Mouse (Mus musculus) stomach, embryonic 16.5 days (tissue): ENCODE measurements at regions not wholly inside any gene's neighbourhood (a gene's known extent, or its start where the extent isn't known, plus 50 kb on each side); places are given as distances from the start of the nearest gene placed in this dataset.
A peak's percentile ranks its signal among the peaks of the same experiment; 100 is the strongest.

Experiments used
- ATAC-seq: fragments of 200-750 bp; cut with Nextera tagmentation; 2 replicates; pipeline ENCODE4 v1.8.0; 2017; ENCODE audit warnings: moderate number of reproducible peaks, moderate TSS enrichment; ENCODE audit not compliant: insufficient read depth, low FRiP score
- H3K27ac ChIP-seq: fragments of 300-500 bp; sonication (generic); 2 replicates; pipeline ENCODE4 v1.5.1; 2014; ENCODE audit warnings: low read length
- H3K27me3 ChIP-seq: fragments of 300-500 bp; sonication (generic); 2 replicates; pipeline ENCODE4 v1.6.1; 2014; ENCODE audit warnings: low read length, control low read depth, mixed read lengths; ENCODE audit not compliant: control insufficient read depth, insufficient read depth
- H3K36me3 ChIP-seq: fragments of 300-500 bp; sonication (generic); 2 replicates; pipeline ENCODE4 v1.6.1; 2014; ENCODE audit warnings: low read length; ENCODE audit not compliant: control insufficient read depth, insufficient read depth
- H3K4me1 ChIP-seq: fragments of 300-500 bp; sonication (generic); 2 replicates; pipeline ENCODE4 v1.6.1; 2014; ENCODE audit warnings: low read length, control low read depth, mixed read lengths; ENCODE audit not compliant: control insufficient read depth, insufficient read depth
- H3K4me2 ChIP-seq: fragments of 300-500 bp; sonication (generic); 2 replicates; pipeline ENCODE4 v1.6.1; 2014; ENCODE audit warnings: low read depth, low read length, mixed read lengths
- H3K4me3 ChIP-seq: fragments of 300-500 bp; sonication (generic); replicated peaks from 2 replicates; pipeline ENCODE4 v1.5.1; 2014; ENCODE audit warnings: mild to moderate bottlenecking, low read length
- H3K9ac ChIP-seq: fragments of 300-500 bp; sonication (generic); 2 replicates; pipeline ENCODE4 v1.6.1; 2014; ENCODE audit warnings: low read length
- H3K9me3 ChIP-seq: fragments of 300-500 bp; sonication (generic); replicated peaks from 2 replicates; pipeline ENCODE4 v1.6.1; 2016; ENCODE audit warnings: low read length, control low read depth; ENCODE audit not compliant: control insufficient read depth
- WGBS: fragments of 180-500 bp; shearing (Covaris S2); extraction: QIAGEN DNeasy Blood & Tissue Kit; methylation state at CpG from one replicate; pipeline ENCODE4 v1.1.7; 2014; 5-methylcytosine and 5-hydroxymethylcytosine counted together

GRCm38 (mm10) chr15:59217481-59217880 is 328.4 kb downstream of the Gm49356 start:
- no peaks in the 10 kb centered on the region for H3K4me1 ChIP-seq
- WGBS: 84% methylated on average over 9 of the region's 9 CpGs

DNA sequence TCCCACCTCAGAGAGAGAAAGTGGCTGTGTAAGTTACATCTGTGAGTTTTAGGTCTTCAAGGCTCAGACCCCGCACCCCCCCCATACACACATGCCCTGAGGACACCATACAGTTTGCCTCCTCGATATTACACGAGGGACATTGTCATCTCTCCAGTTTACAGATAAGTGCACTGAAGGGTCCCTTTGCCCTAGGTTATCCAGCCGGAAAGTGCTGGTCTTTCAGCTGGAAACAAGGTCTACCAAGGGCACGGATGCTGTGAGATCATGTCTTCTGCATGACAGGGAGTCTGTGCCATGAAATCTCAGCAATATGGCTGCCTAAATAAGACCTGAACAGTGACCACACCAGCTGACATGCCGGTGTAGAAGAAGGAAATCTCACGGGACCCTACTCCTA is 329.8 kb downstream of the Gm49356 start:
- no peak overlapping the region for H3K4me2 ChIP-seq
- 86% methylated on average over 7 of the region's 7 CpGs for WGBS
- no peak for ATAC-seq

More at GRCm38 (mm10) chr15:59217481-59217880, 328.4 kb downstream of the Gm49356 start:
- H3K36me3 ChIP-seq: no peaks in the 10 kb centered on the region
- no peaks in the 10 kb centered on the region for H3K9me3 ChIP-seq
- H3K27me3 ChIP-seq: no peaks in the 10 kb centered on the region
- no peak overlapping the region for H3K27ac ChIP-seq
- ATAC-seq: no peak
- H3K9ac ChIP-seq: no peak overlapping the region
- H3K4me2 ChIP-seq: no peak overlapping the region
- H3K4me3 ChIP-seq: no peak overlapping the region

GRCm38 (mm10) chr15:59225637-59226036 is 336.5 kb downstream of the Gm49356 start:
- no peak overlapping the region for H3K4me3 ChIP-seq
- no peak overlapping the region for H3K4me2 ChIP-seq
- H3K36me3 ChIP-seq: no peaks in the 10 kb centered on the region
- no peak overlapping the region for H3K27ac ChIP-seq
- no peak for ATAC-seq
- H3K4me1 ChIP-seq: no peaks in the 10 kb centered on the region
- 82% methylated on average over 6 of the region's 6 CpGs for WGBS
- no peak overlapping the region for H3K9ac ChIP-seq
- H3K27me3 ChIP-seq: no peaks in the 10 kb centered on the region
- H3K9me3 ChIP-seq: 0 out of 2 replicates have a peak, but pooled peaks cover 6% of the 10 kb centered on the region

More for the DNA sequence above, 329.8 kb downstream of the Gm49356 start:
- no peak overlapping the region for H3K4me3 ChIP-seq
- H3K27me3 ChIP-seq: no peaks in the 10 kb centered on the region
- no peak overlapping the region for H3K9ac ChIP-seq
- H3K4me1 ChIP-seq: no peaks in the 10 kb centered on the region
- no peak overlapping the region for H3K27ac ChIP-seq
- H3K36me3 ChIP-seq: no peaks in the 10 kb centered on the region
- H3K9me3 ChIP-seq: no peaks in the 10 kb centered on the region

GRCm38 (mm10) chr15:59227293-59227692 is 338.2 kb downstream of the Gm49356 start:
- no peak for ATAC-seq
- Histone ChIP-seq H3K36me3 (no peaks in the 10 kb centered on the region), H3K27me3 (no peaks in the 10 kb centered on the region), H3K4me1 (no peaks in the 10 kb centered on the region), H3K4me3 (no peak overlapping the region), H3K4me2 (no peak overlapping the region), H3K27ac (no peak overlapping the region), H3K9me3 (0 out of 2 replicates have a peak, but pooled peaks cover 6% of the 10 kb centered on the region), H3K9ac (no peak overlapping the region)
- WGBS: 70% methylated on average over 3 of the region's 3 CpGs

GRCm38 (mm10) chr15:59230536-59230935 is 341.4 kb downstream of the Gm49356 start:
- H3K9ac ChIP-seq: no peak overlapping the region
- no peak overlapping the region for H3K4me3 ChIP-seq
- no peaks in the 10 kb centered on the region for H3K36me3 ChIP-seq
- no peak overlapping the region for H3K4me2 ChIP-seq
- no peaks in the 10 kb centered on the region for H3K27me3 ChIP-seq
- no peaks in the 10 kb centered on the region for H3K4me1 ChIP-seq
- H3K9me3 ChIP-seq: peaks cover 15% of the 10 kb centered on the region; the same call in 1 of the 2 replicates
- H3K27ac ChIP-seq: no peak overlapping the region
- ATAC-seq: no peak

DNA sequence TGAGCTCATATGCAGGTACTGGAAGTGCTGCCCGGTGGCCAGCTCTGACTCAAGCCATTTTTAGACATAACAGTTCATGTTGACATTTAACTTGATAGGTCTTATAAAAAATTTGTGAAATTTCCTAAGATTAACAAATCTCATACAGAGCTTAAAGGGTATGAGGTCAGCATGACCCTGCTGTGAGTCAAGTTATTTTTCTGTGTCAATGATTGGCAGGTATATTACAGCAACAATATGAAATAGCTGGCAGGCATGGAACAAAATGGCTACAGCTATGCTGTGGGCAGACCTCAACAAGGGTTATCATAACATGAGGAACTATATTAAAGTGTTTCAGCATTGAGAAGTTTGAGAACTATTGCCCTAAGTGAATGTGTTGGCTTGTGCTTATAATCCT is 342.6 kb downstream of the Gm49356 start:
- Histone ChIP-seq H3K9me3 (peaks cover 15% of the 10 kb centered on the region; the same call in 1 of the 2 replicates), H3K4me1 (no peaks in the 10 kb centered on the region), H3K36me3 (no peaks in the 10 kb centered on the region), H3K9ac (no peak overlapping the region), H3K4me3 (no peak overlapping the region), H3K4me2 (no peak overlapping the region), H3K27me3 (no peaks in the 10 kb centered on the region), H3K27ac (no peak overlapping the region)
- WGBS: 88% methylated on average over 1 of the region's 1 CpGs
- ATAC-seq: no peak

GRCm38 (mm10) chr15:59232290-59232689 is 343.2 kb downstream of the Gm49356 start:
- H3K27me3 ChIP-seq: no peaks in the 10 kb centered on the region
- H3K4me3 ChIP-seq: no peak overlapping the region
- H3K9me3 ChIP-seq: peaks cover 15% of the 10 kb centered on the region; the same call in 1 of the 2 replicates
- no peak overlapping the region for H3K27ac ChIP-seq
- no peak overlapping the region for H3K4me2 ChIP-seq
- no peak for ATAC-seq
- no peaks in the 10 kb centered on the region for H3K36me3 ChIP-seq
- H3K9ac ChIP-seq: no peak overlapping the region
- WGBS: 79% methylated on average over 5 of the region's 5 CpGs
- no peaks in the 10 kb centered on the region for H3K4me1 ChIP-seq

DNA sequence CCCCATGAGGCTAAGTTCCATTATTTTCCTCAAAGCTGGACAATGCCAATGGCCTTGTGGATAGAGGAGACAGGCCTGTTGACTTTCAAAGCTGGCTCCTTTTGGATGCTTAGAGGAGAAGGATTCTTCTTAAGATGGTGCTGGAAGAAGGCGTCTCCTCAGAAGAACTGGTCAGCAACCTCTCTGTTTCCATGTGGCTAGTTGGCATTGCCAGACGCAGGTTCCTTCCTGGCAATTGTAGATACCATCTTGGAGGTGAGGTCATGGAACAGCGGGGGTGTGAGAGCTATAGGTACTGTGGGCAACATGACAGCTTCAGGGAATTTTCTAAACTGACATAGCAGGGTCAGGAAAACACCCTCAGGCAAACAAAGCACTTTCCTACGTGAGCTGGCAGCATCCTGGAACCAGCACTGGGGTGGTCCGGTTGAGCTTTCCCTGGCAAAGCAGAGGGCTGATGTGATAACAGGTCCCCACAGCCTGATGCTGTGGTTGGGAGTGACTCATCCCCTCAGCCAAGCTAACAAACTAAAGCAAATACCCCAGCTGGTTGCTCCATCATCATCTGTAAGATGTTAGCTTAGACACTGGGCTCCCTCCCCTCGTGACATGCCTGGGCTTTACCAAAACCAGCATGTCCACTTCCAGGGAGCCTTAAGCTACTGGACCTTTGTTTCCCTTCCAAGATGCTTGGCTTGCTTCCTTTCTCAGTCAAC is 348.5 kb downstream of the Gm49356 start:
- Histone ChIP-seq H3K27ac (no peak overlapping the region), H3K9me3 (peaks cover 9% of the 10 kb centered on the region; the same call in 1 of the 2 replicates), H3K4me3 (no peak overlapping the region), H3K27me3 (no peaks in the 10 kb centered on the region), H3K4me1 (no peaks in the 10 kb centered on the region), H3K4me2 (no peak overlapping the region), H3K36me3 (no peaks in the 10 kb centered on the region), H3K9ac (no peak overlapping the region)
- ATAC-seq: peak; percentile 72; the same call in 1 of the 2 replicates
- WGBS: 75% methylated on average over 6 of the region's 6 CpGs

DNA sequence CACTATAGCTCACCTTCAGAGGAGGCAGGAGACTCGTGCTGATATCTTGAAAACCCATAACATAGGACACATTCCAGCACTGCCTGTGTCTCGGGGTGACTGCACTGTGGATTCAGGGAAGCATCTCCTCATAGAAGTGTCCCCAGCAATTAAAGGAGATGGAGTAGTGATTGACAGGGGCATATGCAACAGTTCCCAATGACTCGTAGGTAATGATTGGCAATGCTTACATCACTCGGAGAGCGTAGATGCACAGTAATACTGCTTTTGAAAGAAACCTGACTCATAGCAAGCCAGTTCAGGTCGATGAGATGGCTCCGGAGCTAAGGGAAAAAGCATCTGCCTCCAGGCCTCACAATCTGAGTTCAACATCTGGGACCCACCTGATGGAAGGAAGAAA is 352.7 kb downstream of the Gm49356 start:
- 87% methylated on average over 7 of the region's 7 CpGs for WGBS
- no peak overlapping the region for H3K9ac ChIP-seq
- no peaks in the 10 kb centered on the region for H3K27me3 ChIP-seq
- no peak overlapping the region for H3K4me3 ChIP-seq
- no peak for ATAC-seq
- H3K9me3 ChIP-seq: no peaks in the 10 kb centered on the region
- H3K27ac ChIP-seq: no peak overlapping the region
- H3K36me3 ChIP-seq: no peaks in the 10 kb centered on the region
- no peak overlapping the region for H3K4me2 ChIP-seq
- peaks cover 3% of the 10 kb centered on the region; the same call in 1 of the 2 replicates for H3K4me1 ChIP-seq
